Mouse (Mus musculus): ENCODE measurements around the gene Dcun1d2.

The Dcun1d2 gene

DNA sequence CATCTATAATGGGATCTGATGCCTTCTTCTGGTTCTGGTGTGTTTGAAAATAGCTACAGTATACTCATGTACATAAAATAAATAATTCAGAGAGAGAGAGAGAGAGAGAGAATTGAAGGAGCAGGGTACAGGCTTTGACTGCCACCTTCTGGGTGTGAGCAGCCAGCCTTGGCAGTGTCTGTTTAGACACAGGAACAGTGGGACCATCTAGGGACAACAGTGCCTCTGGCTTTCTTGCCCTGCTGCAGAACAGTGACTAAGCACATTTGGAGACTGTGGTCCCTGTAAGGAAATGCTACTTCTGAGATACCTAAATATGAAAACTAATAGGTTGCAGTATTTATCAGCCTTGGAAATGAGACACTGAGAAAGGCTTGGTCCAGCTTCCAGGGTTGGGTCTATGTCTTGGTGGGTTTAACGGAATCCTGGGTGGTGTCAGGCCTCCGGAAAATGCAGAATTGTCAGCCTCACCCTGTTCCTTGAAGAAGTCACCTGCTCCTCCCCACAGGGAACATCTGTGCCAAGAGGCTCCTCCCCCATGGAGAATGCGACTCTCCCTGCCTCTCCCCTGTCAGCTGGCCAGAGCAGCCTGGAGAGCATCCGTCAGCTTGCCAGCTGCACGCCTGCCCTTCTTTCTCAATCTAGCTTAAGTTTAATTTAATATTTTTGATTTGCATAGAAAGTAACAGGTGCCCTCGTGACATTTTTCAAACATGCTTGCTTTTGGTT is 79.1 kb downstream of the Dcun1d2 start:
- DNase-seq (ENCODE audit: low read depth in 1 of 2, low spot score in 2 of 2) = no peak

DNA sequence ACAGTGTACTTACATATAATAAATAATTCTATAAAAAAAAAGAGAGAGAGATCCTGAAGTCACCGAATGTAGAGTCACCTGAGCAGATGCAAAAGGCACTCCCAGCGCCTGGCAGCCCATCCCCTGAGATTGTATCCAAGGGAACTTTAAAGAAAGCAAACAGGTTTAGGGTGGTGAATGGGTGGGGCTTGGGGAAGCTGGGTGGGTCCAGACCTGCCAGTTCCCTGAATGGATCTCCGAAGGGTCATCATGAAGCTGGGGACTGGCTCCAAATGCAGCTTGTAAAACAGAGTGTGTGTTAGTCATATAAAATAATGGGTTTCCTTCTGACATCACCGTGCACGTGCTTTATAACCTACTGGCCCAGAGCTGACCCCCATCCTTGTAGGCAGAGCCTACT is 81.6 kb downstream of the Dcun1d2 start:
- DNase-seq (ENCODE audit: low read depth in 1 of 2, low spot score in 2 of 2) = no peak

All from monocyte, adult 2 months (primary cell).